Mouse (Mus musculus): ENCODE results near the gene Sgip1. TPM values are rescaled to one million over a fixed set of nuclear protein-coding genes. Genes with fewer than 3 reads are reported as not detected.

Gene Sgip1
- polyA plus RNA-seq, 1 experiment from 2014 or later: 75.2 TPM

DNA sequence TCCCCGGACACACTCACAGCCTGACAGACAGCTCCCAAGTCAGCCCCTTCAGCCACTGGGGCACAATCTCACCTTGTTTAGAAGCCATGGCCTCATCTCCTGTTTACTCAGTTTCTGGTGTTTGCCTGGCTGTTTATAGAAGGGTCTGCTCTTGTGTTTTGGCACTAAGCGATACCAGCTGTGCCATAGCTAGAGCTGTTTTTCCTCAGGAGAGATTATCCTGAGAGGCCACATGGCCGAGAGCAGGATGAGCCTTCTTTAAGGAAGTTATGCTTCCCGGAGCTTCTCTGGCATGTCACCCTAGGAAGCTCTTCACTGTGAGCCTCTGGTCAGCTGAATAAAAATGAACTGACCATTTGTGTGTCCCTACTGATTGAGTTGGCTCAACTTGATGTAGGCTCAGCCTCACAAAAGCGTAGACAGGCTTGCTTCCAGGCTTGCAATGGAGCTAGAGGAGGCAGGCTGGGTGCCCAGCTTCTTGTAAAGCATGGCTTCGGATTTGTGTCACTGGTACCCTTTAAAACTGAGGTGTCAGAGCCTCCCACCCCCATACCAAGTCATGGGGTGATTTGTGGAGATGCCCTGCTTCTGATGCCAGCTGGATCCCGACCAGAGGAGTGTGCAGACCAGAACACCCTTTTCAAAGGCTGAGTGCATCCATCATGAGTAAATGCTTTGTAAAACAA is 42.1 kb downstream of the Sgip1 start:
- Histone ChIP-seq H3K27me3 (replicated peaks) (no peaks in the 10 kb centered on the region), H3K9me3 (no peaks in the 10 kb centered on the region), H3K27ac (no peak overlapping the region), H3K4me1 (peaks cover 4% of the 10 kb centered on the region; the same call in 1 of the 2 replicates), H3K4me2 (no peak overlapping the region), H3K36me3 (replicated peaks) (no peaks in the 10 kb centered on the region), H3K9ac (no peak overlapping the region), H3K4me3 (no peak overlapping the region)
- WGBS: 79% methylated on average over 7 of the region's 7 CpGs
- ATAC-seq (replicated peaks): no peak

DNA sequence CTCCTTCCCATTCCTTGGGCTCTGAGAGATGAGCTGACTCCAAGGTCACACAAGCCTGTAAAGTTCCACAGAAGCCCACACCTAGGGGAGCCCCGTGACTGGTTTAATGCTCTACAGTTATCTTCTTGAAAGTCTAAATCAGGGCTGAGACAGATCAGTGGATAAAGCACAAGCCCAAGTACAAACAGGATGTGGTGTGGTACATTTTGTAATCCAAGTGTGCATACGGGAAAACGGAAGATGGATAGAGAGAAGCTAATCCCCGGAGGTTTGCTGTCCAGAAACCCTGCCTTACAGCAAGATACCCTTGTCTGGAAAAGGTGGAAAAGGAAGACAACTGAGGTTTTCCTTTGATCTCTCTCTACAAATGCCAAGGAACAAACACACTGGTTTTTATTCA is 44.1 kb downstream of the Sgip1 start:
- Histone ChIP-seq H3K9ac (no peak overlapping the region), H3K27ac (no peak overlapping the region), H3K27me3 (replicated peaks) (no peaks in the 10 kb centered on the region), H3K9me3 (no peaks in the 10 kb centered on the region), H3K4me2 (no peak overlapping the region), H3K4me1 (peaks cover 4% of the 10 kb centered on the region; the same call in 1 of the 2 replicates), H3K36me3 (replicated peaks) (no peaks in the 10 kb centered on the region), H3K4me3 (no peak overlapping the region)
- 75% methylated on average over 4 of the region's 4 CpGs for WGBS
- ATAC-seq (replicated peaks): no peak

DNA sequence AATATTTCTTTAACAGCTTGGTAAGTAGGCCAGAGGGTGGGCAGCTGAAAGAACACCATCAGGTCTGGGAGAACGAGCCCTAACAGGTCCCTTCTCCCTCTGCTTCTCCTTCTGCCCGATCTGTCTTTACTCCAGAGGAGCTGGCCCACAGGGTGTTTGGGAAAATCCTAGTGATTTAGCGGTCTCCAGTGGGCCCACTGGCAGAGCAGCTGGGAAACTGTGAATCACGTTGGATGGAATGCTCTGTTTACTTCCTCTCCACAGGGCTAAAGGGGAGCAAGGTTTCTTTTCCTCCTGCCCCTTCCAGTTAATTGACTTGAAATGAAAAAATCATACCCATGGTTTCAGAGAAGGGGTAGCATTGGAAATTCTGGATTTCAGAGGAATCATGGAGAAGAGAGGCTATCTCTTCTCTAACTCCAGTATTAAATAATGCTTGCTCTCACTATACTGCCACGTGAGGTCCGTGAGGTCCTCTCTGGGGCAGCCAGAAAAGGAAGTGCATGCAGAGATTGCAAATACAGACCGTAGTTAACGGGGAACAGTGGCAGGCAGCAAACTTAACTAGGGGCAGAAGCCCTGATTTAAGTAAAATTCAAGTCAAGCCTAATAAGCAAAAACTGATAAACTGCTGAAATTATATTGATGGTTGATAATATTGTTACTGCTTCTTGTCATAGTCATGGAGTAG is 51.1 kb downstream of the Sgip1 start:
- 68% methylated on average over 8 of the region's 8 CpGs for WGBS
- H3K36me3 ChIP-seq (replicated peaks): no peaks in the 10 kb centered on the region
- H3K9me3 ChIP-seq: no peaks in the 10 kb centered on the region
- no peak overlapping the region for H3K4me2 ChIP-seq
- ATAC-seq (replicated peaks): no peak
- no peak overlapping the region for H3K27ac ChIP-seq
- no peaks in the 10 kb centered on the region for H3K27me3 ChIP-seq (replicated peaks)
- H3K4me3 ChIP-seq: no peak overlapping the region
- H3K4me1 ChIP-seq: peaks cover 8% of the 10 kb centered on the region; the same call in 1 of the 2 replicates
- H3K9ac ChIP-seq: no peak overlapping the region

DNA sequence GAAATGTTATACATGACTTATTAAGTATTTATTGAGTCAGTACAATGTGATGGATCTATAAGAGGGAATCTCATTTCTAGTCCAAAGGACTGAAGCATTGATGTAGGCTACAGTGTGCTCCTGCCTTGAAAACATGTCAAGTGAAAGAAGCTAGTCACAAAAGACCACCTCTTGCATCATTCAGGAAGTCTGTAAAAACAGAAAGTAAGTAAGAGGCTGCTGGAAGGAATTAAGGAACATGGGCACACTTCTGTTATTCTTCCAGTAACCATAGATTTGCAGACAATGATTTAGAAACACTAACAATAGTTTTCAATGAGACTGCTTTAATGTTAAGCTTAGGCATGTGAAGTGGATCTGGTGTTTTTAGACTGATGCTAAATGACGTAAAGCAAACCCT is 60.4 kb downstream of the Sgip1 start:
- Histone ChIP-seq H3K9me3 (no peaks in the 10 kb centered on the region), H3K27ac (no peak overlapping the region), H3K4me3 (no peak overlapping the region), H3K4me2 (no peak overlapping the region), H3K36me3 (replicated peaks) (no peaks in the 10 kb centered on the region), H3K9ac (no peak overlapping the region), H3K4me1 (0 out of 2 replicates have a peak, but pooled peaks cover 4% of the 10 kb centered on the region), H3K27me3 (replicated peaks) (no peaks in the 10 kb centered on the region)
- WGBS: 80% methylated on average over 1 of the region's 1 CpGs
- ATAC-seq (replicated peaks): no peak

DNA sequence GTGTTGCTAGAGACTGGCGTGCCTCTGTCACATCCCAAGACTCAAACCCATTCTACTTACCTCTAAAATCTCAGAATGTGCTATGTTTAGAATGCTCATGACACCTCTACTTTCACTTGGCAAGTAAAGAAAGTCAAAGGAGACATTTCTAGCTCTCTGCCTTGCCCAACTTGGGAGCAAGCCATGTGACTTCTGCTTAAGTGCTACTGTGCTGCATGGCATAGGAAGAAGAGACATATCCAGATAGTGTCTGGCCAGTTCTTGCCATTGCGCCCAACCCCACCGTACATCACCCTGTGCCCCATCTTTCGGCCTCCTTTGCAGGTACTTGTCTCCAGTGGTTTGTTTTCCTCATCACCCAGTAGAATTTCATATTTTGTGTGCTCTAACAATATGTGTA is 60.8 kb downstream of the Sgip1 start:
- Histone ChIP-seq H3K27ac (no peak overlapping the region), H3K4me1 (0 out of 2 replicates have a peak, but pooled peaks cover 4% of the 10 kb centered on the region), H3K4me3 (no peak overlapping the region), H3K4me2 (no peak overlapping the region), H3K27me3 (replicated peaks) (no peaks in the 10 kb centered on the region), H3K9ac (no peak overlapping the region), H3K36me3 (replicated peaks) (no peaks in the 10 kb centered on the region), H3K9me3 (no peaks in the 10 kb centered on the region)
- whole genome bisulfite sequencing: 92% methylated on average over 4 of the region's 4 CpGs
- no peak for ATAC-seq (replicated peaks)

DNA sequence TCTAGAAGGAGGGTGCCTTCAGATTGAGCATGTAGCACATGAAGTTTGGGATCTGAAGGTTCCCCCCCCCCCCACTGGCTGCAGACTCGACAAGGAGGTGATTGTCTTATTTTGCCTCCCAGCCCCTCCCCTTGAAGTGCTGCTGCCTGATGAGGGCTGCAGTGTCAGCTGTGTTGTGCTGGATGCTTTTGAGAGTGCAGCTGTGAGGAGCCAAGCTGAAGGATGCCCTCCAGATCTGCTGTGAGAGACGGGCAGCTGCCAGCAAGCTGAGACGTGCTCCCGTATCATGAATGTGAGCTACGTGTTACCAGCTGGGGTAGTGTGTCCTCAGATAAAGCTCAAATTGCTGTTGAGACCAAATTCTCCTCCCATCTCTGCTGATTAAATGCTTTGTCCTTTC is 63.5 kb downstream of the Sgip1 start:
- no peaks in the 10 kb centered on the region for H3K36me3 ChIP-seq (replicated peaks)
- no peak overlapping the region for H3K4me3 ChIP-seq
- 0 out of 2 replicates have a peak, but pooled peaks cover 4% of the 10 kb centered on the region for H3K4me1 ChIP-seq
- H3K9ac ChIP-seq: no peak overlapping the region
- no peak overlapping the region for H3K27ac ChIP-seq
- ATAC-seq (replicated peaks): no peak; the same call in 1 of the 2 replicates
- 51% methylated on average over 5 of the region's 5 CpGs for WGBS
- H3K9me3 ChIP-seq: no peaks in the 10 kb centered on the region
- no peak overlapping the region for H3K4me2 ChIP-seq
- H3K27me3 ChIP-seq (replicated peaks): no peaks in the 10 kb centered on the region

DNA sequence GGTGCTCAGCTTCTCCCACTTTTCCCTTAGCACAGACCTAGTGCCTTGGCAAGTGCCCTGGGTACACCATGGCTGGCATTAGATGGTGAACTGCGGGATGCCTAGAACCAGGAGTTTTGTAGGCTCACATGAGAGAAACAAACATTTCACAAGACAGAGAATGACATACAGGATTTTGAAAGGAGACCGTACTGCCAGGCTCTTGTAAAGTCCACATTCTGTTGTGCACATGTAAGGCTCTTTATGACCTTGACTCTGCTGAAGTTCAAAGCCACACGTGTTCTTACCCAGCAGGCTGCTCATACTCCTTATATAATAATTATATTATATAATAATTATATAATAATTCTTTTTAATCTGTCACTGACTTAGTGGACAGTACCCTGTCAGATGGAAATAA is 65.9 kb downstream of the Sgip1 start:
- Histone ChIP-seq H3K4me1 (0 out of 2 replicates have a peak, but pooled peaks cover 4% of the 10 kb centered on the region), H3K4me2 (no peak overlapping the region), H3K27ac (no peak overlapping the region), H3K9me3 (no peaks in the 10 kb centered on the region), H3K4me3 (no peak overlapping the region), H3K27me3 (replicated peaks) (no peaks in the 10 kb centered on the region), H3K9ac (no peak overlapping the region), H3K36me3 (replicated peaks) (no peaks in the 10 kb centered on the region)
- 92% methylated on average over 3 of the region's 3 CpGs for WGBS
- ATAC-seq (replicated peaks): no peak

DNA sequence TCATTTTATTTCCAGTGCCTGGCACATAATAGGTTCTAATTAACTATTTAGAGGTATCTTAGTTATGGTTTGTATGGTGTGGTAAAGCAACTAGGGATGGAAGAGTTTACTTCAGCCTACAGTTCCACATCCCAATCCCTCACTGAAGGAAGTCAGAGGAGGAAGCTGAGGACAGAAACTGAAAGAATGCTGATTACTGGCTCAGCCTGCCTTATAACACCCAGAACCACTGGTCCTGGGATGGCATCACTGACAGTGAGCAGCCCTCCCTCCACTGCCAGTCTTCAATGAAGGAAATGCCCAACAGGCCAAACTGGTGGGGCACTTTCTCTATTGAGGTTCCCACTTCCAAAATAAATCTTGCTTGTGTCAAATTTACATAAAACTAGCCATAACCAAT is 67.2 kb downstream of the Sgip1 start:
- Histone ChIP-seq H3K27me3 (replicated peaks) (no peaks in the 10 kb centered on the region), H3K4me3 (no peak overlapping the region), H3K9ac (no peak overlapping the region), H3K27ac (no peak overlapping the region), H3K36me3 (replicated peaks) (no peaks in the 10 kb centered on the region), H3K4me1 (0 out of 2 replicates have a peak, but pooled peaks cover 4% of the 10 kb centered on the region), H3K9me3 (no peaks in the 10 kb centered on the region), H3K4me2 (no peak overlapping the region)
- no peak for ATAC-seq (replicated peaks)

DNA sequence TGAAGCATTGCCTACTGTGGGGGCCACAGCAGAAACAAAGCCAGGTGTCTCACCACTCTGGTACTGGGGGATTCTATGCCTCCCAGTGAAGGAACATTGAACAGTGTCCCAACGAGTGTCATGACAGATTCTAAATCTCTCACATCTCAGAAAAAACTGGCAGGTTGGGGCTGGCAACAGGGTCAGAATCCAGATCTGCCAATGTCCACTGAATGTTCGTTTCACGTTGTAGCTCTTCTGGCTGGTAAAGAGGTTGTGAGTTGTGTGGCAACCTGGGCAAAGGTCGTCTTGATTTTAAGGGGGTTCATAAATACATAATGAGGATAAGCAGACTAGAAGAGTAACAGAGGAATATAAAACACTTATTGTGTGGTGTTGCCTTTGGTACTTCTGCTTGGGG is 68.2 kb downstream of the Sgip1 start:
- ATAC-seq (replicated peaks): no peak

DNA sequence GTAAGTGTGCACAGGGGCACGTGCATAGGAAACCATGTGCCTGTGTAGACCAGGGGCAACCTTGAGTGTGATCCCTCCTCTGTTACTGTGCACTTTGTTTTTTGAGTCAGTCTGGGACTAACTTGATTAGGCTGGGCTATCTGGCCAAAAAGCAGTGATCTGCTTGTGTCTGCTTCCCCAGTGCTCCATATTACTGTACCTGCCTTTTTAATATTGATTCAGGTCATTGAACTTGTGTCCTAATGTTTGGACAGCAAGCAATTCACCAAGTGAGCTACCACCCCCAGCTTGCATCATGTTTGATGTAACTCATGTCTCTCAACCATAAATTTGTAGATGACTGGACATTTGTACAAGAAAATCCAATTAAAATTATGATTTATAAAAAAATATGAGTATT is 69.2 kb downstream of the Sgip1 start:
- Histone ChIP-seq H3K36me3 (replicated peaks) (no peaks in the 10 kb centered on the region), H3K27ac (no peak overlapping the region), H3K9ac (no peak overlapping the region), H3K4me1 (no peaks in the 10 kb centered on the region), H3K9me3 (no peaks in the 10 kb centered on the region), H3K4me2 (no peak overlapping the region), H3K27me3 (replicated peaks) (no peaks in the 10 kb centered on the region), H3K4me3 (no peak overlapping the region)
- 96% methylated on average over 1 of the region's 1 CpGs for WGBS
- no peak for ATAC-seq (replicated peaks)

More for the DNA sequence above, 68.2 kb downstream of the Sgip1 start:
- Histone ChIP-seq H3K9ac (no peak overlapping the region), H3K36me3 (replicated peaks) (no peaks in the 10 kb centered on the region), H3K9me3 (no peaks in the 10 kb centered on the region), H3K4me1 (0 out of 2 replicates have a peak, but pooled peaks cover 4% of the 10 kb centered on the region), H3K4me2 (no peak overlapping the region), H3K27me3 (replicated peaks) (no peaks in the 10 kb centered on the region), H3K27ac (no peak overlapping the region), H3K4me3 (no peak overlapping the region)
- 77% methylated on average over 4 of the region's 4 CpGs for WGBS

DNA sequence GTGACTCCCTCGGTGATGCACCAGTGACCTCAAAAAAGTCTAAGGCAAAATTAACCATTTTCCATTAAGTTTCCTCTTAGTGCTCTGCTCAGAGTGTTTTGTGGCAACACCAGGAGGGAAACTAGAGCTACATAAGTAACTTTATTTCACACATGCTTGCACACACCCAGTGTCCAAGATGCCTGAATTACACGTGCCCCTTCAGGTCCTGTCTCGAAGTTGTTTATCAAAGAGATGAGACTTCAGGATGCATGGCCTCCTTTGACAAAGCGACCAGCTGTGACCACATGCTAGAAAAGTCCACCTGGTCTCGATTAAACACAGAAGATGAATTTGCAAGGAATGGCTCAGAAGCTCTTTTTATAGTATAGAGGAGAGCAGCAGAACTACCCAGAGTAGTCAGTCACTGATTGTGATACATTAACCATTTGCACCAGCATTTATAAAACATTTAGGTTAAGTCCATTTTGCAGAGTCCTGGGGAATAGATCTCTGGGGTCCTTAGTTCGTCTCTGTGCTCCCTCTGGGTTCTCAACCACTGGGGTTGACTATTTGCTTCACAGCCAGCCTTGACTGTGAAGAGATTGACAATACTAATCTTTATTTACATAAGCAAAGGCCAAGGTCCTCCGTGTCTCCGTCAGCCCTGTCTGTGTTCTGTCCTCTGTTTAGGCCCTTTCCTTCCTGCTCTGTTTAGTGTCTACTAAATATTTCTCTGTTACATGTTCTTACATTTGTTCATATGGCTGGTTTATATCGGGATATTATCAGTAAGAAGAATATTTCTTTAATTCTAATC is 70.1 kb downstream of the Sgip1 start:
- no peak overlapping the region for H3K4me3 ChIP-seq
- no peak overlapping the region for H3K4me2 ChIP-seq
- WGBS: 52% methylated on average over 9 of the region's 9 CpGs
- no peaks in the 10 kb centered on the region for H3K27me3 ChIP-seq (replicated peaks)
- no peaks in the 10 kb centered on the region for H3K36me3 ChIP-seq (replicated peaks)
- H3K9me3 ChIP-seq: no peaks in the 10 kb centered on the region
- no peaks in the 10 kb centered on the region for H3K4me1 ChIP-seq
- H3K27ac ChIP-seq: no peak overlapping the region; the same call in 1 of the 2 replicates
- no peak overlapping the region for H3K9ac ChIP-seq
- ATAC-seq (replicated peaks): no peak

DNA sequence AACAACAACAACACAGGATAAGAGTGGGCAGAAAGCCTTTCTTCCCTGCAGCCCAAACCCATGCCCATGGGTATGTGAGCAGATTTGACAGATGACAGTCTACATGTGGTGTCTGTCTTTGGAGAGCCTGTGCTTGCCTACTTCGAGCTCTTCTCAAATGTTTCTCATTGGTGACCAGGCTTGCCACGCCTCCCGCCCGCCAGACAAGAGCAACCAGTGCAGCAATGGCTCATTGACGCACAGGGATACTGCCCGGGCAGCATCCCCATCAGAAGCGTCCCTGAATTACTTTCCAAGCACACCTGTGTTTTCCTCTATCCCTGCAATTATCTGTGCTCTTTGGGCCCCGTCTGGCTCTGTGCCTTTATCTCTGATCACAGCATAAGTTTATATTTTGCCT is 72.2 kb downstream of the Sgip1 start:
- Histone ChIP-seq H3K9ac (no peak overlapping the region), H3K4me3 (no peak overlapping the region), H3K9me3 (no peaks in the 10 kb centered on the region), H3K4me1 (no peaks in the 10 kb centered on the region), H3K27me3 (replicated peaks) (no peaks in the 10 kb centered on the region), H3K4me2 (no peak overlapping the region), H3K36me3 (replicated peaks) (no peaks in the 10 kb centered on the region), H3K27ac (no peak overlapping the region)
- 85% methylated on average over 8 of the region's 8 CpGs for WGBS
- ATAC-seq (replicated peaks): no peak
